Mouse (Mus musculus): ENCODE measurements at regions not wholly inside any gene's neighbourhood (a gene's known extent, or its start where the extent isn't known, plus 50 kb on each side); places are given as distances from the start of the nearest gene placed in this dataset.

GRCm38 (mm10) chr15:52570256-52570655 lies 1314.5 kb upstream of the Gm7489 start:
- no peak for DNase-seq (ENCODE audit: low spot score)

- no peak for DNase-seq (ENCODE audit: low spot score)
These were observed 1307.1 kb upstream of the Gm7489 start for GRCm38 (mm10) chr15:52577614-52578013.

GRCm38 (mm10) chr15:52589391-52589790 lies 1295.3 kb upstream of the Gm7489 start:
- no peak for DNase-seq (ENCODE audit: low spot score)

- no peak for DNase-seq (ENCODE audit: low spot score)
These were observed 1285.2 kb upstream of the Gm7489 start for GRCm38 (mm10) chr15:52599511-52599910.

GRCm38 (mm10) chr15:52599957-52600356 lies 1284.7 kb upstream of the Gm7489 start:
- DNase-seq (ENCODE audit: low spot score), result no peak

- DNase-seq (ENCODE audit: low spot score), result no peak
These were observed 1244.9 kb upstream of the Gm7489 start for GRCm38 (mm10) chr15:52639790-52640189.

- no peak for DNase-seq (ENCODE audit: low spot score)
These were observed 1238.7 kb upstream of the Gm7489 start for GRCm38 (mm10) chr15:52645961-52646360.

- DNase-seq (ENCODE audit: low spot score), result no peak
These were observed 1226.8 kb upstream of the Gm7489 start for GRCm38 (mm10) chr15:52657916-52658315.
